Mouse (Mus musculus) retina, adult 2 months (tissue): Measurements from ENCODE around the gene Creld1.

Source experiments
- DNase-seq: peaks from one replicate; pipeline ENCODE4 v3.0.0-alpha.2; 2012; ENCODE audit warnings: low read depth, low spot score

Gene Creld1

GRCm38 (mm10) chr6:113483100-113483615 is at the start of gene Creld1:
TSS of gene Creld1 (plus strand) at chr6:113483297.
- DNase-seq = peak; percentile 81

- no peak for DNase-seq
Observed at GRCm38 (mm10) chr6:113433661-113434060, 49.4 kb upstream of the Creld1 start.

GRCm38 (mm10) chr6:113434691-113435090 is 48.4 kb upstream of the Creld1 start:
- DNase-seq = no peak

DNA sequence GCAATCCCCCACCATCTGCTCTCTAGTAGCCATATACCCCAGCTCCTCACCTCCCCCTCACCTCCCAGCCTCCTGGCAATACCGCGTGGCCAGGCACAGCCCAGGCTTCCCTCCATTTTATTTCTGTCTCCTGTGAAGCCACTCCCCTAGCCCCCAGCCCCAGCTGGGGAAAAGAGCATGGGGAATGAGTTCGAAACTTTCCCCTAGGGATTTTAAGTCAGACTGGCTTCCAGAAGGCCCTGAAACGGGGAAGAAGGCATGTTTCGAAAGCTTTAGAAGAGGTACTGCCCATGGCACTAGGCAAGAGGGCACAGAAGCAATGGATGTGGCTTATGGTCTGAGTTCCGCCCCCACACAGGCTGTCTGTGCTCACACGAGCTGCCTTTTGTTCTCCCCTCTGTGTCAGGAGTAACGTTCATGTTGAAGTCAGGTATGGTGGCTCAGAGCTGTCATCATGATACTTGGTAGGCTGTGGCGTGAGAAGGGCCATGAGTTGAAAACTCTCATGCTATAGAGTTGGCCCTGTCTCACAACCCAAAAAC is 47.4 kb upstream of the Creld1 start, which contains the start of gene Cidec:
Gene Cidec (minus strand): TSS at position 97 of the 542 bp plus-strand sequence.
- no peak for DNase-seq

GRCm38 (mm10) chr6:113437135-113437534 is 46.0 kb upstream of the Creld1 start:
- no peak for DNase-seq

- DNase-seq = no peak
Observed at GRCm38 (mm10) chr6:113438721-113439430, 44.2 kb upstream of the Creld1 start.

DNA sequence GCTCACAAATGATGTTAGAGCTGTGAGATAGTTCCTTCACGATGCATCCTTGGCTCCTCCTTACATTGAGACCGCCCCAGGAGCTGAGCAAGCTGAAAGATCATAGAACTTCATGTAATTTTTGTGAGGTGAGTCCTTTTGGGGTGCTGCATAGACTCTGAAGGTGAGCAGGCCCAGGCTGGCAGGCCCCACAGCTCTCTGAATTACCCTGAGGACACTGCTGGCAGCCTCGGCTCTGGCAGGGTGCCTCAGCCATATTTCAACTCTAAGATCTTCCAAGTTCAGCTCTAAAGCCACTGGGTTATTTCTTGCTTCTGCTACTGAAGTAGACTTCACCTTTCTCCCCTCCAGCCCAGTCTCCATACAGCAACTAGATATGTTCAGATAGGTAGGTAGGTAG is 42.4 kb upstream of the Creld1 start:
- no peak for DNase-seq

DNA sequence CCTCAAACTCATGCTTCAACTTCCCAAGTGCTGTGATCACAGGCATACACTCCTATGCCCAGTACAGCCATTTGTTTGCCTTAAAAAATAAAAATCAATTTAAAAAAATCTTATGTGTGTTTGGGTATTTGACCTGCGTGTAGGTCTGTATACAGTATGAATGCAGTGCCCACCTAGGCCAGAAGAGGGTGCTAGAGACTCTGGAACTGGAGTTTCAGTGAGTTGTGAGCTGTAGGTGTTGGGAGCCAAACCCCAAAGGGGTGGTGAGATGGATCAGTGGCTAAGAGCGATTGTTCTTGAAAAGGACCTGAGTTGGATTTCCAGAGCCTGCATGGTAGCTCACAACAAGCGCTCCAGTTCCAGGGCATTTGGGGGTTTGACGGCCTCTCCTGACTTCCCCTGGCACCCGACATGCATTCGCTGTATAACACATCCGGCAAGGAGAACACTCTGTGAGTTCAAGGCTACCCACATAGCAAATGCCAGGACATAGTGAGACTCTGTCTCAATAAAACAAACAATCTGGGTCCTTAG is 41.9 kb upstream of the Creld1 start:
- peak; percentile 50 for DNase-seq

- DNase-seq = no peak
Observed at GRCm38 (mm10) chr6:113442087-113442441, 41.0 kb upstream of the Creld1 start.

- DNase-seq = peak; percentile 93
Observed at GRCm38 (mm10) chr6:113442442-113443090, 40.5 kb upstream of the Creld1 start, which contains the start of gene Jagn1. TSS of gene Jagn1 (plus strand) at chr6:113442569.

- DNase-seq = no peak
Observed at GRCm38 (mm10) chr6:113443091-113443490, 40.0 kb upstream of the Creld1 start.

DNA sequence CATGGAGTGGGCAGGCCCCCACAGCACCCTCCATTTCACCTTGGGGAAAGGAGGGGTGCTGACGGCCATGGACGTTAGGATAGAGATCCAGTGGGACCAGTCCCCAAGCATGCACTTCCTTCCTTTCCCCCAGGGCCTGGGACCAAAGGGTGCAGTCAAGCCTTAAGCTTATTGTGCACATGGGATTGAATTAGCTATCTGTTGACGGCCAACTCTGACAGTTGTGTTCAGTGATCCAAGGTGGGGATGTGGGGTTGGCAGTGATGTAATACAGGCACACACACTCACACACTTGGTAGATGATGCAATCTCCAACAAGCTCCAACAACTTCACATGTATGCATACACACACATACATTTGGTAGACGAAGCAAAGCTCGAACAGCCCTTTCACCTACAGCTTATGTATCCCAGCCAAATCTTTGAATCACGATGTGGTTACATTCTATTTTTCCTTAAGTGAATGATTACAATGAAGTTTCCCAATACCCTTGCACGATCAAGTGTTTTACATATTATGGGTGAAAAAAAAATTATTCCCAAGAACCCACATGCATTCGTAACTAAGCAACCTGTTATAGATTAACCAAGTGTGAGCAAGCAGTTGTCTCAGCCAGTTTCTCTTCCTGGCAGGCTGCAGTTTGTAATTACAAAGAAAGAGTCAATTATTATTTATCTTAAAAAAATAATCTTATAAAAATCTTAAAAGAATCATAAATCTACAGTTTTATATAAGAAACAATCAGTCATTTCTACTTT is 38.7 kb upstream of the Creld1 start:
- DNase-seq = no peak

DNA sequence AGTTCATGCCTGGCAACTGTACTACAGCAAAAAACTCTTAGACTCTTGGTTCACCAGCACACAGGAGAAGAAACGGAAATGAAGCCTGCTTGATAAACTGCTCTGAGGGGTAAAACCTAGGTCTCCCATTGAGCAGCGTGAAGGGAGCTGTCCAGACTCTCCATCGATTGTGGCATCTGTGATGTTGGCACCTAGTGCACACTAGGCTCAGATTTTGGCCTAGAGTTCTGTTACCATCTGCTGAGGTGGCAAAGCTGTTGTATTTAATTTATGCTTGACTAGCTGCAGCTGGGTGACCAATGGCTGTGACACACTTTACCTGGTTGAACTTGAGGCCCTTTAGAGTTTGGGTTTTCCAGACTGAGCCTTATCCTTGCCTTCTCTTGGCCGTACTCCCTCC is 35.5 kb upstream of the Creld1 start:
- no peak for DNase-seq

DNA sequence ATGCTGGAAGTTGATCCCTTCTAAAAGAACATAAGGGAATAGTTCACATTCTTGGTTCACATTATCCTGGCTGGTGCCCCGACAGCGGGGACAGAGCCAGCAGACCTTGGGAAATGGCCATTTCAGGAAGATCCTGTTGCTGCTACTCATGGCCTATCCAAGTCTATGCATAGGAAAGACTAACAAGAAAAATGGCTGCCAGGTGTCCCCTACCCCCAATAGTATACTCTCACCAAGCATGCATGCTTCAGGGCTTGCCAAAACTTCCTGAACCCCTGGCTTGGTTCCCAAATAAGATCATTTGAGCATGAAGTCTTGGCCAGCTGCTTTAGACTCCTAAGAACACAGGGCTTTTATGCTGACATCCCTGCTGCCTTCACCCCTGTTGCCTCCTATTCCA is 31.3 kb upstream of the Creld1 start:
- no peak for DNase-seq

GRCm38 (mm10) chr6:113455007-113455406 is 28.1 kb upstream of the Creld1 start:
- DNase-seq = no peak

- DNase-seq = no peak
Observed at GRCm38 (mm10) chr6:113457952-113458534, 25.1 kb upstream of the Creld1 start, which contains the start of gene Il17re. TSS of gene Il17re (plus strand) at chr6:113458484.

DNA sequence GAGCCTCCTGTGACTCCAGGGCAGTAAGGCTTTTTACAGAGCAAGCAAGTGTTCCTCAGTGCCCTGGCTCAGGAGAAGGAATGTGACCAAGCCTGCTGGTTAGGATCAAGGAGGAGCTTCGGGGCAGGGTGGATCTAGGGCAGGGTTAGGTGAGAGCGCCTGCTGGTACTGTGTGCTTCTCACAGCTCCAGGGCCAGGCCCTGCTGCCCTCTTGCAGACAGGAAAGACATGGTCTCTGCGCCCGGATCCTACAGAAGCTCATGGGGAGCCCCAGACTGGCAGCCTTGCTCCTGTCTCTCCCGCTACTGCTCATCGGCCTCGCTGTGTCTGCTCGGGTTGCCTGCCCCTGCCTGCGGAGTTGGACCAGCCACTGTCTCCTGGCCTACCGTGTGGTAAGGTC is 24.5 kb upstream of the Creld1 start:
- no peak for DNase-seq

GRCm38 (mm10) chr6:113464040-113464439 is 19.1 kb upstream of the Creld1 start:
- DNase-seq = no peak

DNA sequence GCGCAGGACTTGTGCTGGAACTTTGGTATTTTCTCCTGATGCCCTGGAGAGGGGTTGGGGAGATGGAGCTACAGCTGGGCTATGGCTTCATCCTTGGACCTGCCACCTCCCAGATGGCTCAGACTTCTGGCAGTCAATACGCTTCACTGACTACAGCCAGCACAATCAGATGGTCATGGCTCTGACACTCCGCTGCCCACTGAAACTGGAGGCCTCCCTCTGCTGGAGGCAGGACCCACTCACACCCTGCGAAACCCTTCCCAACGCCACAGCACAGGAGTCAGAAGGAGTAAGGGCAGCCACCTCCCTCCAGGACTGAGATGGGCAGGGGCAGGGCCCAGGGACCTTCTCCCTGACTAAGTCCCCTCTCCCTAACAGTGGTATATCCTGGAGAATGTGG is 17.5 kb upstream of the Creld1 start:
- DNase-seq = no peak

DNA sequence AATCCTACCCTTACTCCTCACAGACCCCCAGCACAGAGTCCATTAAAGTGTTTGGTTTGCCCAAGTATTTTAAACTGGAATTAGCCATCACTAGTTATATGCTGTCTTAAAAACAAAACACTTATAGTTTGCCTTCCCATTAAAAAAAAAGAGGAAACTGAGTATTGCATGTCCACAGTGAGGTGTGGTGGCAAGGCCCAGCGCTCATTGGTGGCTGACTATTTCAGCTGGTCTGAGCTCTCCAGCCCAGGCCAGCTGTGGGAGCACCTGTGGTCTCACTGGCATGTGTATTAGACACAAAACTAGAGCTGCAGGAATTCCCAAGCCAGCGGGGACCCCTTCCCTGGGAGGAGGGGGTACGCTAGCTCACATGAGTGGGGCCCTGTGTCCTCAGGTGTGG is 14.6 kb upstream of the Creld1 start:
- no peak for DNase-seq

GRCm38 (mm10) chr6:113469021-113469420 is 14.1 kb upstream of the Creld1 start:
- peak; percentile 25 for DNase-seq
